Mouse (Mus musculus): ENCODE results near the gene Adam1b. TPM values are rescaled to one million over a fixed set of nuclear protein-coding genes. Genes with fewer than 3 reads are reported as not detected.
A peak's percentile ranks its signal among the peaks of the same experiment; 100 is the strongest.

The Adam1b gene
- polyA plus RNA-seq, 1 experiment, result not detected

GRCm38 (mm10) chr5:121541235-121541634, 38.0 kb upstream of the Adam1b start:
- H3K4me1 ChIP-seq (ENCODE audit: control insufficient read depth, insufficient read depth, low read length), result peaks cover 15% of the 10 kb centered on the region
- DNase-seq, result no peak
- H3K36me3 ChIP-seq (ENCODE audit: control insufficient read depth, insufficient read depth, low read length), result 0 out of 2 replicates have a peak, but pooled peaks cover 2% of the 10 kb centered on the region
- no peak overlapping the region for H3K27ac ChIP-seq (ENCODE audit: insufficient read depth, low read depth, low read length)
- no peak for TF ChIP-seq POLR2A (IDR thresholded peaks at IDR 0.05; ENCODE audit: low read depth, low read length)
- TF ChIP-seq CTCF (conservative IDR thresholded peaks at IDR 0.05; ENCODE audit: insufficient read depth, insufficient read length, low read depth, low read length), result no peak
- no peak overlapping the region for H3K4me3 ChIP-seq (ENCODE audit: insufficient read depth, low read depth, low read length)
- WGBS, result 48% methylated on average over 7 of the region's 7 CpGs
- no peaks in the 10 kb centered on the region for H3K27me3 ChIP-seq (replicated peaks; ENCODE audit: control insufficient read depth, insufficient read depth, low read length)

DNA sequence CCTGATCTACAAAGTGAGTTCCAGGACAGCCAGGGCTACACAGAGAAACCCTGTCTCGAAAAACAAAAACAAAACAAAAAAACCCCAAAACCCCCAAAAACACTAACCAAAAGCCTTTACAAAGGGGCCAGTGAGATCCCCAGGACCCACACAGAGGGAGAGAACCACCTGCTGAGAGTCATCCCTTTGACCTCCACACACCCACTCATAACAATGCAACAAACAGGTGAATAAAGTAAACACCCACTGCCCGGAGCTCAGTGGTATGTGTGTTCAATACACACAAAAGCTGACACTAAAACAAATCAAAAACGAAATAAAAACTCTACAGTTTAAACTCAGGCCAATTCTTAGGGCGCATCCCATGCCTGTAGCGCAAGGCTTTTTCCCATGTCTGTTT, 36.8 kb upstream of the Adam1b start:
- TF ChIP-seq POLR2A (IDR thresholded peaks at IDR 0.05; ENCODE audit: low read depth, low read length) (no peak), CTCF (conservative IDR thresholded peaks at IDR 0.05; ENCODE audit: insufficient read depth, insufficient read length, low read depth, low read length) (no peak)
- Histone ChIP-seq H3K36me3 (ENCODE audit: control insufficient read depth, insufficient read depth, low read length) (0 out of 2 replicates have a peak, but pooled peaks cover 2% of the 10 kb centered on the region), H3K4me1 (ENCODE audit: control insufficient read depth, insufficient read depth, low read length) (peaks cover 15% of the 10 kb centered on the region), H3K27me3 (replicated peaks; ENCODE audit: control insufficient read depth, insufficient read depth, low read length) (no peaks in the 10 kb centered on the region), H3K27ac (ENCODE audit: insufficient read depth, low read depth, low read length) (no peak overlapping the region), H3K4me3 (ENCODE audit: insufficient read depth, low read depth, low read length) (no peak overlapping the region)
- DNase-seq, result no peak
- WGBS, result 93% methylated on average over 5 of the region's 5 CpGs

DNA sequence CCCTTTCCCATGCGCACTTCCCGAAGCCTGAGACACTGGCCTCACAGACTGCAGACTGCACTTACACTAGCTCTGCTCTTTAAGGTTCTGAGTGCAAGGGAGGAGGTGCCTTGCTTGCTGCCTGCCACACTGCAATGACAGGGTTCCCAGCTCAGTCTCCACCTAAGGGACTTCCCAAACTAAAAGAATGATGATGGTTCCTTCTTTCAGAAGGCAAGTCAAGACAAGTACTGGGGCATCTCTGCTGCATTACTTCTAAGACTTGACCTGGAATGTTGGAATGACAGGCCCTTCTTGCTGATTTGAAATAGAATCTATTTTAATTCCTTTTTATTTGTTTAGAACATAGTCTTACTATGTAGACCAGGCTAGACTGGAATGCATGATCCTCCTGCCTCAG, 34.4 kb upstream of the Adam1b start:
- no peak for DNase-seq
- Histone ChIP-seq H3K4me1 (ENCODE audit: control insufficient read depth, insufficient read depth, low read length) (0 out of 2 replicates have a peak, but pooled peaks cover 5% of the 10 kb centered on the region), H3K36me3 (ENCODE audit: control insufficient read depth, insufficient read depth, low read length) (0 out of 2 replicates have a peak, but pooled peaks cover 2% of the 10 kb centered on the region), H3K27me3 (replicated peaks; ENCODE audit: control insufficient read depth, insufficient read depth, low read length) (no peaks in the 10 kb centered on the region), H3K27ac (ENCODE audit: insufficient read depth, low read depth, low read length) (no peak overlapping the region), H3K4me3 (ENCODE audit: insufficient read depth, low read depth, low read length) (no peak overlapping the region)
- TF ChIP-seq POLR2A (IDR thresholded peaks at IDR 0.05; ENCODE audit: low read depth, low read length) (no peak), CTCF (conservative IDR thresholded peaks at IDR 0.05; ENCODE audit: insufficient read depth, insufficient read length, low read depth, low read length) (no peak)
- WGBS, result 76% methylated on average over 2 of the region's 2 CpGs

- no peak overlapping the region for H3K4me3 ChIP-seq (ENCODE audit: insufficient read depth, low read depth, low read length)
- H3K27ac ChIP-seq (ENCODE audit: insufficient read depth, low read depth, low read length), result no peak overlapping the region
- H3K36me3 ChIP-seq (ENCODE audit: control insufficient read depth, insufficient read depth, low read length), result 0 out of 2 replicates have a peak, but pooled peaks cover 2% of the 10 kb centered on the region
- no peaks in the 10 kb centered on the region for H3K27me3 ChIP-seq (replicated peaks; ENCODE audit: control insufficient read depth, insufficient read depth, low read length)
- TF ChIP-seq POLR2A (IDR thresholded peaks at IDR 0.05; ENCODE audit: low read depth, low read length) (no peak), CTCF (conservative IDR thresholded peaks at IDR 0.05; ENCODE audit: insufficient read depth, insufficient read length, low read depth, low read length) (no peak)
- no peak for DNase-seq
- whole genome bisulfite sequencing, result 59% methylated on average over 7 of the region's 7 CpGs
- 0 out of 2 replicates have a peak, but pooled peaks cover 3% of the 10 kb centered on the region for H3K4me1 ChIP-seq (ENCODE audit: control insufficient read depth, insufficient read depth, low read length)
Measured at GRCm38 (mm10) chr5:121536921-121537555, 33.8 kb upstream of the Adam1b start.

GRCm38 (mm10) chr5:121535116-121535515, 31.9 kb upstream of the Adam1b start:
- DNase-seq, result no peak
- H3K36me3 ChIP-seq (ENCODE audit: control insufficient read depth, insufficient read depth, low read length), result 0 out of 2 replicates have a peak, but pooled peaks cover 2% of the 10 kb centered on the region
- H3K27ac ChIP-seq (ENCODE audit: insufficient read depth, low read depth, low read length), result no peak overlapping the region
- H3K4me3 ChIP-seq (ENCODE audit: insufficient read depth, low read depth, low read length), result no peak overlapping the region
- no peaks in the 10 kb centered on the region for H3K27me3 ChIP-seq (replicated peaks; ENCODE audit: control insufficient read depth, insufficient read depth, low read length)
- TF ChIP-seq POLR2A (IDR thresholded peaks at IDR 0.05; ENCODE audit: low read depth, low read length) (no peak), CTCF (conservative IDR thresholded peaks at IDR 0.05; ENCODE audit: insufficient read depth, insufficient read length, low read depth, low read length) (no peak)
- 0 out of 2 replicates have a peak, but pooled peaks cover 3% of the 10 kb centered on the region for H3K4me1 ChIP-seq (ENCODE audit: control insufficient read depth, insufficient read depth, low read length)
- WGBS, result 86% methylated on average over 3 of the region's 3 CpGs

DNA sequence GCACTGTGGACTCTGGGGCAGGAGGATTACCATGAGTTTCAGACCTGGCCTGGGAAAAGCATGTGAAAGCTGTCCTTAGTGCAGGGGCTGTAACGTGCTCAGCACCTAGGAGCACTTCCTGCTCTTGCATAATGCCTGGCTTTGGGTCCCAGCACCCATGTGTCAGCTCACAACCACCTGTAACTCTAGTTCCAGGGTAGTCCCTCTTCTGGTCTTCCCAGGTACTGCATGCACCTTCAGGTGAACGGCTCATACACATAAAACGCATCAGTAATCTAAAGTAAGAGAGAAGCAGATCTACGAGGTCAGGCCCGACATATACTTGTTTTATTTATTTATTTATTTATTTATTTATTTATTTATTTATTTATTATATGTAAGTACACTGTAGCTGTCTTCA, 31.3 kb upstream of the Adam1b start:
- Histone ChIP-seq H3K27me3 (replicated peaks; ENCODE audit: control insufficient read depth, insufficient read depth, low read length) (no peaks in the 10 kb centered on the region), H3K36me3 (ENCODE audit: control insufficient read depth, insufficient read depth, low read length) (0 out of 2 replicates have a peak, but pooled peaks cover 2% of the 10 kb centered on the region), H3K4me3 (ENCODE audit: insufficient read depth, low read depth, low read length) (no peak overlapping the region), H3K27ac (ENCODE audit: insufficient read depth, low read depth, low read length) (no peak overlapping the region), H3K4me1 (ENCODE audit: control insufficient read depth, insufficient read depth, low read length) (0 out of 2 replicates have a peak, but pooled peaks cover 3% of the 10 kb centered on the region)
- TF ChIP-seq POLR2A (IDR thresholded peaks at IDR 0.05; ENCODE audit: low read depth, low read length), result no peak
- TF ChIP-seq CTCF (conservative IDR thresholded peaks at IDR 0.05; ENCODE audit: insufficient read depth, insufficient read length, low read depth, low read length), result peak; percentile 42
- peak; percentile 27 for DNase-seq
- 94% methylated on average over 5 of the region's 5 CpGs for WGBS

DNA sequence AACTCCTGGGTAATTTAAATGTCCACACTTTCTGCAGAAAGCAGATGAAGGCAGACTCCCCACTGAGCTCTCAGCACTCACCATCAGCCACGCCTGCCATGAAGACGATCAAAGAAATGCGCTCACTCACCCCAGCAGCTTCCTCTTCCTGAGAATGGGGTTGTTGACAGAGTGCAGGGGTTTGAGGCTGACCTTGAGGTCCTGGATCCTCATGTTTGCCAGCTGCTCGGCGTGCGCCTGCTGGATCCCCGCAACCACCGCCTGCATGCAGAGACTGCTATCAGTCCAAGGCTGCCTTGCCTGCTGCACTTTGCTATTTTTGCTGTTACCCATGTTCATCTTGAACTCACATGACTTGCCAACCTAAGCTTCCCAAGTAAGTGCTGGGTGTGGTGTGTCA, 23.7 kb upstream of the Adam1b start:
- peaks cover 8% of the 10 kb centered on the region for H3K36me3 ChIP-seq (ENCODE audit: control insufficient read depth, insufficient read depth, low read length)
- TF ChIP-seq POLR2A (IDR thresholded peaks at IDR 0.05; ENCODE audit: low read depth, low read length), result no peak
- no peak for TF ChIP-seq CTCF (conservative IDR thresholded peaks at IDR 0.05; ENCODE audit: insufficient read depth, insufficient read length, low read depth, low read length)
- H3K4me3 ChIP-seq (ENCODE audit: insufficient read depth, low read depth, low read length), result no peak overlapping the region
- H3K27ac ChIP-seq (ENCODE audit: insufficient read depth, low read depth, low read length), result no peak overlapping the region
- 87% methylated on average over 8 of the region's 8 CpGs for WGBS
- no peaks in the 10 kb centered on the region for H3K4me1 ChIP-seq (ENCODE audit: control insufficient read depth, insufficient read depth, low read length)
- H3K27me3 ChIP-seq (replicated peaks; ENCODE audit: control insufficient read depth, insufficient read depth, low read length), result no peaks in the 10 kb centered on the region
- no peak for DNase-seq

Measured in kidney, adult 2 months (tissue).